Mouse (Mus musculus): ENCODE data around the gene Edn1. TPM values are rescaled to one million over a fixed set of nuclear protein-coding genes. Genes with fewer than 3 reads are reported as not detected.

The Edn1 gene
- polyA plus RNA-seq, 1 experiment from 2014 or later: 0.99 TPM

DNA sequence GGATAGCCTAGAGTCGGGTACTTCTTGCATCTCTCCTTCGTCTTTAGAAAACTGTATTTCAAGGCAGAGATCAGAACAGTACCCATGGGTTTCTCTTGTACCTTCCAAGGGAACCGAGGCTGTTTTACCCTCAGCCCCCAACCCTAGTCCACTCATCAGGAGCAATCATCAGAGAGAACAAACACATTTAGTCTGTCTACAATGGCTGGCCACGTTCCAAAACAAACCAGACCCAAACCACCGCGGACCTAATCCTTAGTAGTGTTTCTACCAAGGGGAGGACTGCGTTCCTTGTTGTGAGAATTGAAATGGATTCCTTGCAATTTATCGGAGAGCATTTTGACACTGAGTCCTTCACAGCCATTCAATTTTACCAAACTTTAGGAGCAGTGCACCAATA lies 2.9 kb downstream of the Edn1 start:
- Histone ChIP-seq H3K9me3 (ENCODE audit: control insufficient read depth, low read length) (no peaks in the 10 kb centered on the region), H3K4me3 (ENCODE audit: low read depth, low read length) (no peak overlapping the region), H3K36me3 (ENCODE audit: control insufficient read depth, insufficient read depth, low read length) (no peaks in the 10 kb centered on the region), H3K27me3 (ENCODE audit: control insufficient read depth, insufficient read depth, low read length) (peaks cover 17% of the 10 kb centered on the region), H3K27ac (replicated peaks; ENCODE audit: low read depth, low read length) (no peak overlapping the region), H3K4me1 (ENCODE audit: control insufficient read depth, insufficient read depth, low read length) (no peaks in the 10 kb centered on the region), H3K9ac (ENCODE audit: low read length) (no peak overlapping the region), H3K4me2 (ENCODE audit: low read depth, severe bottlenecking) (no peak overlapping the region)
- WGBS: 89% methylated on average over 8 of the region's 8 CpGs
- ATAC-seq (ENCODE audit: insufficient number of reproducible peaks, low FRiP score, low TSS enrichment, low read depth) (no peak), DNase-seq (ENCODE audit: low spot score) (no peak)

DNA sequence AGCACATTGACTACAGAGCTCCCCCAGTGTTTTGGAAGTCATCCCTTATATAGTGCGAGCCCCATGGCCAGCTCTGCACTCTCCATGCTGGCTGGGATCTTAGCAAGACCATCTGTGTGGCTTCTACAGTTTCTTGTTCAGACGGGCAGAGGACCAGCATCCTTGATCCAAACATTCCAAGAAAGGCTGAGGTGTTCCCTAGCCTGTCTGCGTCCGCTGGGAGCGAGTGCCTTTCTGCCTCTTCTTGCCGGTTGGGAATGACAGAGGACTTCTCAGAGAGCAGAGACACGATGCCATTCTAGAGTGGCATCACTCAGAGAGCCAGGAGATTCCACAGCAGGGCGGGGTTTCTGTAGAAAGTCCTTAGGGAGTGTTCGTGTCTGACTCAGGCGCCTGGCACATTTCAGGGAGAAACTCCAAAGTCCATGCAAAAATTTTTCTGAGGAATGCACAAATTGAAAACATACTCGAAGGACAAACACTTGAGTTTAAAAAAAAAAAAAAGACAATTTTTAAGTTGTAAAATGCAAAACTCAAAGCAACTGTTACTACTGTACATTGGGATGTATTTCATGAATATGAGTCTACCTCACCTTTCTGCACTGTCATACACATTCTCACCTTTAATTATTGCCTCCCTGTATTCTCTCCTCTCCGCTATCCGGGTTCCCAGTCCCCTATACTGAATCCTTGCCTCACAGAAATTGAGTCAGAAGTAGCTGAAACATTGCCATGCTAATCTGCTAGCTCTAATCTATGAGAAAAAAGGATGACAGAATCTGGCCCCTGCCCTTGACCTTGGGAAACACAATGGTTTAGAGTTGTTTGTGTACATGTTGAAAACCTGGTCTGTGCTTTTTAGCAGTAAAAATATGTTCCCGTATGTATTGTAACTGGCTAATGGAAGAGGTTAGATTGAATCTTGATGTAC lies 5.9 kb downstream of the Edn1 start:
- Histone ChIP-seq H3K27me3 (ENCODE audit: control insufficient read depth, insufficient read depth, low read length) (peaks cover 15% of the 10 kb centered on the region), H3K4me3 (ENCODE audit: low read depth, low read length) (no peak overlapping the region), H3K9me3 (ENCODE audit: control insufficient read depth, low read length) (no peaks in the 10 kb centered on the region), H3K4me2 (ENCODE audit: low read depth, severe bottlenecking) (no peak overlapping the region), H3K4me1 (ENCODE audit: control insufficient read depth, insufficient read depth, low read length) (no peaks in the 10 kb centered on the region), H3K9ac (ENCODE audit: low read length) (no peak overlapping the region), H3K27ac (replicated peaks; ENCODE audit: low read depth, low read length) (no peak overlapping the region), H3K36me3 (ENCODE audit: control insufficient read depth, insufficient read depth, low read length) (no peaks in the 10 kb centered on the region)
- DNase-seq (ENCODE audit: low spot score): no peak
- 76% methylated on average over 14 of the region's 14 CpGs for WGBS
- ATAC-seq (ENCODE audit: insufficient number of reproducible peaks, low FRiP score, low TSS enrichment, low read depth): no peak

DNA sequence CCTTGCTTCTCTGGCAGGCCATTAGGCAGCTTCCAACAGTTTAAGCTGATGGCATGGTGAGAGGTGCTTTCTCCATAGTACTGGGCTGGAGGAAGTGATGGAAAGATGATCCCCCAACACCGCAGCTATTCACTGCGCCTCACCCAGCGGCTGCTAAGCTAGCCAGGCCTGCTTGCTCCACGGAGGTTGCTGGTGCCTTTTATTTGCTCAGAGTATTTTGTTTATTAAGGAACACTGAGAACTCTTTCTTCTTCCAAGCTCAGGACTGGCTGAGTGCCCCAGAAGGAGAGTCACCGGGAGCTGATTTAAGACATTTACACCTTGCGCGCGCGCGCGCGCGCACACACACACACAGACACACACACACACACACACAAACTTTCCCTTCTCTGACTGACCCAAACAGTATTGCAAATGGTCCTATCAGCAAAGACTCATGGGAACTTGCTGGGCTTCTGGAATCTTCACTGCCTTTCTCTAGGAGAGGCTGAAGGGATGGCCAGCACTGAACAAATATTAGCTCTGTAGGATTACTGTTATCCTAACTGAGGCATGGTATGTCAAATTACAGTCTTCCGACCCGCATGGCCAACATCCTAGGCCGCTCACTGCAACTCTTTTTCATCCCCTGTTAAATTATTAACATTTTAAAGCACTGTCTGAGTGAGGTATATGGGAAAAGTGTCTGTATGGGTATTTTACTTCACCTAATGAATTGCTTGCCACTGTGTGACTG lies 7.3 kb downstream of the Edn1 start:
- peaks cover 2% of the 10 kb centered on the region; the same call in 1 of the 2 replicates for H3K27me3 ChIP-seq (ENCODE audit: control insufficient read depth, insufficient read depth, low read length)
- no peaks in the 10 kb centered on the region for H3K9me3 ChIP-seq (ENCODE audit: control insufficient read depth, low read length)
- DNase-seq (ENCODE audit: low spot score) (no peak), ATAC-seq (ENCODE audit: insufficient number of reproducible peaks, low FRiP score, low TSS enrichment, low read depth) (no peak)
- no peak overlapping the region for H3K4me2 ChIP-seq (ENCODE audit: low read depth, severe bottlenecking)
- no peak overlapping the region for H3K4me3 ChIP-seq (ENCODE audit: low read depth, low read length)
- 77% methylated on average over 16 of the region's 16 CpGs for WGBS
- no peak overlapping the region for H3K9ac ChIP-seq (ENCODE audit: low read length)
- no peaks in the 10 kb centered on the region for H3K36me3 ChIP-seq (ENCODE audit: control insufficient read depth, insufficient read depth, low read length)
- no peaks in the 10 kb centered on the region for H3K4me1 ChIP-seq (ENCODE audit: control insufficient read depth, insufficient read depth, low read length)
- H3K27ac ChIP-seq (replicated peaks; ENCODE audit: low read depth, low read length): no peak overlapping the region

DNA sequence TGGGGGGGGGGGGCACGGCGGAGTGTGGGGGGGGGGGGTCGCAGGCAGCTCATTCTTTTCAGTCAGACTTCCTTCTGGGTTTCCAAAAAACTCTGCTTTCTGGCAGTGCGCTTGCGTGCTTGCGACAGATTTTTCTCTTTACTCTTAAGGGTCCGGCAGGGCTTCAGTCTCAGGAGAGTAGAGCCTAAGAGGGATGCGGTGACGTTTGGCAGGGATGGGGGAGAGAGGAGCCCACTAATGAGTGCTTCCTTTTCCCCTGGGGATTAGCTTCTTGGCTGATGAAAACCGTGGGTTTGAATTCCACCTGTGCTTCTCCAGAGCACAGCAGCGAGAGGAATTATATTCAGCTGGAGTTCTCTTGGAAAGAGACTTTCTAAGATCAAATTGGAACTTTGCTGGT lies 8.5 kb downstream of the Edn1 start:
- H3K4me3 ChIP-seq (ENCODE audit: low read depth, low read length): no peak overlapping the region
- ATAC-seq (ENCODE audit: insufficient number of reproducible peaks, low FRiP score, low TSS enrichment, low read depth) (no peak), DNase-seq (ENCODE audit: low spot score) (no peak)
- no peaks in the 10 kb centered on the region for H3K4me1 ChIP-seq (ENCODE audit: control insufficient read depth, insufficient read depth, low read length)
- 49% methylated on average over 11 of the region's 11 CpGs for WGBS
- no peaks in the 10 kb centered on the region for H3K27me3 ChIP-seq (ENCODE audit: control insufficient read depth, insufficient read depth, low read length)
- no peak overlapping the region for H3K27ac ChIP-seq (replicated peaks; ENCODE audit: low read depth, low read length)
- no peak overlapping the region for H3K4me2 ChIP-seq (ENCODE audit: low read depth, severe bottlenecking)
- no peaks in the 10 kb centered on the region; the same call in 1 of the 2 replicates for H3K9me3 ChIP-seq (ENCODE audit: control insufficient read depth, low read length)
- no peak overlapping the region for H3K9ac ChIP-seq (ENCODE audit: low read length)
- no peaks in the 10 kb centered on the region for H3K36me3 ChIP-seq (ENCODE audit: control insufficient read depth, insufficient read depth, low read length)

DNA sequence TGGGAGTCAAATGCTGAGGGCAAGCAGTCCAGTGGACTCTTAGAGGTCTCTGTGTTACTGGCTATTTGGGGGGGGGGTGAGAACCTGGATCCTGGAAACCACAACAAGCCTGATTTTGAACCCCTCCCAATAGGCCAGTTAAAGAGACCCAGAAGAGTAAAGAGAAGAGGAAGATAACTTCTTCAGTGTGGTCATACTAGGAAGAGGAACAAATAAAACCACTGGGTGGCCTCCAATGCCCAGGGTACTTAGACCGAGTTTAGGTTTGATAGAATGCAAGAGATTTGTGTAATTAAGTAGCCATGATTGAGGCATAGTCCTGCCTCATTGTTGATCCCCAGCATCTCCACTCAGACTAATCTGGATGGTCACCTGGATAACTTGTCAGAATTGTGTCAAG lies 14.4 kb downstream of the Edn1 start:
- Histone ChIP-seq H3K4me2 (ENCODE audit: low read depth, severe bottlenecking) (no peak overlapping the region), H3K9ac (ENCODE audit: low read length) (no peak overlapping the region), H3K27me3 (ENCODE audit: control insufficient read depth, insufficient read depth, low read length) (no peaks in the 10 kb centered on the region), H3K4me1 (ENCODE audit: control insufficient read depth, insufficient read depth, low read length) (no peaks in the 10 kb centered on the region), H3K4me3 (ENCODE audit: low read depth, low read length) (no peak overlapping the region), H3K36me3 (ENCODE audit: control insufficient read depth, insufficient read depth, low read length) (no peaks in the 10 kb centered on the region), H3K9me3 (ENCODE audit: control insufficient read depth, low read length) (no peaks in the 10 kb centered on the region; the same call in 1 of the 2 replicates), H3K27ac (replicated peaks; ENCODE audit: low read depth, low read length) (no peak overlapping the region)
- 71% methylated on average over 1 of the region's 1 CpGs for WGBS
- ATAC-seq (ENCODE audit: insufficient number of reproducible peaks, low FRiP score, low TSS enrichment, low read depth): no peak
- DNase-seq (ENCODE audit: low spot score): no peak

DNA sequence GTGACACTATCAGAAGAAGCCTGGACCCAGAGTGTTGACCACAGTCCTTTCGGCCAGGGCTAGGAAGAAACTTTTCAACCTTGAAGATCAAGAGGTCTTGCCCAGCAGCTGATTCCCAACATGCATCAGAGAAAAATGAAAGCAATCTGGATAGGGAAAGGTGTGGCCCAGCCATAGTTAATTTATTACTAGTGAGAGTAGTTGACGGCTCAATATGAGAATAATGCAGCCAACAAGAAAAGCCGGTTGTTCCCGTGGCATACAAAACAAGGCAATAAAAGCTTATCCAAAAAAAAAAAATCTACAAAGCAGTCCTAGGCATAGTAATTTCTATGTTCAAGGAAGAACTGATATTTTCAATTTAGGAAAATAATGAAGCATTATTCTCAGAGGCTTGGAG lies 16.5 kb downstream of the Edn1 start:
- H3K9me3 ChIP-seq (ENCODE audit: control insufficient read depth, low read length): no peaks in the 10 kb centered on the region; the same call in 1 of the 2 replicates
- no peaks in the 10 kb centered on the region for H3K4me1 ChIP-seq (ENCODE audit: control insufficient read depth, insufficient read depth, low read length)
- WGBS: 85% methylated on average over 4 of the region's 4 CpGs
- DNase-seq (ENCODE audit: low spot score): no peak
- H3K27me3 ChIP-seq (ENCODE audit: control insufficient read depth, insufficient read depth, low read length): no peaks in the 10 kb centered on the region
- no peak overlapping the region for H3K9ac ChIP-seq (ENCODE audit: low read length)
- H3K36me3 ChIP-seq (ENCODE audit: control insufficient read depth, insufficient read depth, low read length): no peaks in the 10 kb centered on the region
- H3K27ac ChIP-seq (replicated peaks; ENCODE audit: low read depth, low read length): no peak overlapping the region
- H3K4me3 ChIP-seq (ENCODE audit: low read depth, low read length): no peak overlapping the region
- no peak overlapping the region for H3K4me2 ChIP-seq (ENCODE audit: low read depth, severe bottlenecking)
- no peak for ATAC-seq (ENCODE audit: insufficient number of reproducible peaks, low FRiP score, low TSS enrichment, low read depth)

DNA sequence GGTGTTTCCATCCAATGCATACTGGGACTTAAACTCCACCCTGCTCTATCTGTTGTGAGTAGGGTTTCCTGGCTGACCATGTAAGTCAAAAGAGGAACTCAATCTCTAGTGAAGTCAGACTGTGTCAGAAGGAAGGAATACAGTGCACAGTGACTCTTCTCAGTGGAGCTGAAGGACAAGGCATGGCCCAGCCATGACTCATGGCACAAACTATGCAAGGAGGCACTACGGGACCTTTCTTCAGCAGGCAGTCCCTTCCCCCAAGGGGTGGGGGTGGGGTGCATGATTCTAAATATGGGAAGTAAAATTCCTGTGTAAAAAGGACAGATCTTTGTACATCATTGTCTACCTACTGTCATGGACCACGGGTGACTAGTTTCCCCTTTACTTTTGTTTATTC lies 27.3 kb downstream of the Edn1 start:
- Histone ChIP-seq H3K27me3 (ENCODE audit: control insufficient read depth, insufficient read depth, low read length) (no peaks in the 10 kb centered on the region), H3K9ac (ENCODE audit: low read length) (no peak overlapping the region), H3K36me3 (ENCODE audit: control insufficient read depth, insufficient read depth, low read length) (no peaks in the 10 kb centered on the region), H3K4me3 (ENCODE audit: low read depth, low read length) (no peak overlapping the region), H3K9me3 (ENCODE audit: control insufficient read depth, low read length) (no peaks in the 10 kb centered on the region), H3K4me1 (ENCODE audit: control insufficient read depth, insufficient read depth, low read length) (no peaks in the 10 kb centered on the region), H3K27ac (replicated peaks; ENCODE audit: low read depth, low read length) (no peak overlapping the region), H3K4me2 (ENCODE audit: low read depth, severe bottlenecking) (no peak overlapping the region)
- DNase-seq (ENCODE audit: low spot score): no peak
- ATAC-seq (ENCODE audit: insufficient number of reproducible peaks, low FRiP score, low TSS enrichment, low read depth): no peak
- WGBS: 93% methylated on average over 2 of the region's 2 CpGs

DNA sequence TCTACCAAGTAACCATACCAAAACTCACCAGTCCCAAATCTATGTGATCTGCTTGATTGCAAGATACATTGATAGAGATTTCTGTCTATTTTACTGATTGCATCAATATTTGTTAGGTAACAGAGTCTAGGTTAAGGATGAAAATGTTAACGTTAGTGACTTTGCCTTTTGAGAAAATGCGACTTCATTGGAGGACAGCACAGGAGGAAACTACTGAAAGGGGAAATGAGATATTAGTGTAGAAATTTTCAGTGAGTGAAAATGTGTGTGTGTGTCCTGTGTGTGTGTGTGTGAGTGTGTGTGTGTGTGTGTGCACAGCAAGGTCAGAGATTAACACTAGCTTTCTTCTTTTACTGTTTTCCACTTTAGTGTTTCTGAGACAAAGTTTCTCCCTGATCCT lies 29.8 kb downstream of the Edn1 start:
- Histone ChIP-seq H3K4me3 (ENCODE audit: low read depth, low read length) (no peak overlapping the region), H3K9ac (ENCODE audit: low read length) (no peak overlapping the region), H3K4me1 (ENCODE audit: control insufficient read depth, insufficient read depth, low read length) (no peaks in the 10 kb centered on the region), H3K36me3 (ENCODE audit: control insufficient read depth, insufficient read depth, low read length) (no peaks in the 10 kb centered on the region), H3K9me3 (ENCODE audit: control insufficient read depth, low read length) (no peaks in the 10 kb centered on the region), H3K4me2 (ENCODE audit: low read depth, severe bottlenecking) (no peak overlapping the region), H3K27ac (replicated peaks; ENCODE audit: low read depth, low read length) (no peak overlapping the region), H3K27me3 (ENCODE audit: control insufficient read depth, insufficient read depth, low read length) (no peaks in the 10 kb centered on the region)
- DNase-seq (ENCODE audit: low spot score) (no peak), ATAC-seq (ENCODE audit: insufficient number of reproducible peaks, low FRiP score, low TSS enrichment, low read depth) (no peak)
- WGBS: 90% methylated on average over 2 of the region's 2 CpGs
